Mouse (Mus musculus): ENCODE data around the gene Gm10563. TPM values are rescaled to one million over a fixed set of nuclear protein-coding genes. Genes with fewer than 3 reads are reported as not detected.
"Not testable (repeated sequence)": the region's sequence is repeated elsewhere in the genome, so short reads cannot be mapped to it uniquely, and the experiment has no call there.

The Gm10563 gene
- polyA plus RNA-seq (2016; fragmentation: Nextera tagmentation; extraction: Ambion mirVana) = not detected in 2 replicates

GRCm38 (mm10) chr4:155645308-155645707 is at the start of gene Gm10563:
TSS of gene Gm10563 (minus strand) at chr4:155645408.
- not testable (repeated sequence) for H3K27me3 ChIP-seq (replicated peaks; ENCODE audit: low read depth, poor library complexity, severe bottlenecking); H3K4me1 ChIP-seq; H3K4me3 ChIP-seq; H3K9me3 ChIP-seq; DNase-seq (ENCODE audit: low spot score); H3K27ac ChIP-seq (replicated peaks)
- peaks cover 95% of the 10 kb centered on the region for H3K36me3 ChIP-seq (replicated peaks)
- WGBS = 93% methylated on average over 2 of the region's 2 CpGs

- Histone ChIP-seq H3K36me3 (replicated peaks) (no peaks in the 10 kb centered on the region), H3K9me3 (no peaks in the 10 kb centered on the region), H3K4me3 (peak overlapping the region; percentile 83), H3K27ac (replicated peaks) (peak overlapping the region; percentile 82), H3K4me1 (peaks cover 29% of the 10 kb centered on the region), H3K27me3 (replicated peaks; ENCODE audit: low read depth, poor library complexity, severe bottlenecking) (peaks cover 44% of the 10 kb centered on the region)
- DNase-seq (ENCODE audit: low spot score) = peak; percentile 73
- WGBS = 2% methylated on average over 92 of the region's 92 CpGs
These were observed 49.5 kb upstream of the Gm10563 start for GRCm38 (mm10) chr4:155694482-155695401.

DNA sequence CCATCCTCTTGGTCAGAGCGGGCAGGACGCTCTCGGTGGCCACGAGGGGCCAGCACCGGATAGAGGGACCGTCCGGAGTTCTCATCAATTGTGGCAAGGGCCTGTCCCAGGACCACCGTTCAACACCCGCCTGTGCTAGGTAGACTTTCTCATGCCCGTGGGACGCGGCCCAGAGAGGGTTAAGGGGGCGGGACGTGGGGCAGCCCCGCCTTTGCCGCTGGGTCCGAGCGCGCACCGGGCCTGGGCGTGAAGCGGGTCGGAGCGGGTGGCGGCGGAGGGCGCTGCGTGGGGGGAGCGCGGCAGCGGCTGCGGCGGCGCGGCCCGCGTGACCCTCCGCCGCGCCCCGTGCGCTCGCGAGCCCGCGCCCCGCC is 48.9 kb upstream of the Gm10563 start, which contains the start of gene Fndc10:
TSS of gene Fndc10 (plus strand) at position 232 of the 371 bp plus-strand sequence.
- H3K4me3 ChIP-seq = peak within 1 kb of the TSS; percentile 83
- H3K9me3 ChIP-seq = no peaks in the 10 kb centered on the region
- H3K4me1 ChIP-seq = peaks cover 29% of the 10 kb centered on the region
- H3K27ac ChIP-seq (replicated peaks) = peak within 1 kb of the TSS; percentile 82
- H3K27me3 ChIP-seq (replicated peaks; ENCODE audit: low read depth, poor library complexity, severe bottlenecking) = peaks cover 44% of the 10 kb centered on the region
- under 1% methylated on average over 47 of the region's 47 CpGs for WGBS
- DNase-seq (ENCODE audit: low spot score) = peak; percentile 81
- no peaks in the 10 kb centered on the region for H3K36me3 ChIP-seq (replicated peaks)

DNA sequence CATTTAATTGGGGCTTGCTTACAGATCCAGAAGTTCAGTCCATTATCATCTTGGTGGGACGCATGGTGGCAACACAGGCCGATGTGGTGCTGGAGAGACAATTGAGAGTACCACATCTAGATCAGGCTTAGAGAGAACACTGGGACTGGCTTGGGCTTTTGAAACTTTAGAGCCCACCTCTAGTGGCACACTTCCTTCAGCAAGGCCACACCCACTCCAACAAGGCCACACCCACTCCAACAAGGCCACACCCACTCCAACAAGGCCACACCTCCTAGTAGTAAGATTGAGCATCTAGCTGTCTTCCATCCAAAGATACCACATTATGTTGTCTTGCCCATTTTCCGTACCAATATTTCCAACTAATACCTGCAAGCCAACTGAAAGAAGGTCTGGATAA is 47.2 kb upstream of the Gm10563 start:
- Histone ChIP-seq H3K4me1 (peaks cover 29% of the 10 kb centered on the region), H3K27me3 (replicated peaks; ENCODE audit: low read depth, poor library complexity, severe bottlenecking) (peaks cover 44% of the 10 kb centered on the region), H3K36me3 (replicated peaks) (no peaks in the 10 kb centered on the region), H3K9me3 (no peaks in the 10 kb centered on the region), H3K27ac (replicated peaks) (no peak overlapping the region), H3K4me3 (no peak overlapping the region)
- WGBS = 97% methylated on average over 3 of the region's 3 CpGs
- no peak for DNase-seq (ENCODE audit: low spot score)

DNA sequence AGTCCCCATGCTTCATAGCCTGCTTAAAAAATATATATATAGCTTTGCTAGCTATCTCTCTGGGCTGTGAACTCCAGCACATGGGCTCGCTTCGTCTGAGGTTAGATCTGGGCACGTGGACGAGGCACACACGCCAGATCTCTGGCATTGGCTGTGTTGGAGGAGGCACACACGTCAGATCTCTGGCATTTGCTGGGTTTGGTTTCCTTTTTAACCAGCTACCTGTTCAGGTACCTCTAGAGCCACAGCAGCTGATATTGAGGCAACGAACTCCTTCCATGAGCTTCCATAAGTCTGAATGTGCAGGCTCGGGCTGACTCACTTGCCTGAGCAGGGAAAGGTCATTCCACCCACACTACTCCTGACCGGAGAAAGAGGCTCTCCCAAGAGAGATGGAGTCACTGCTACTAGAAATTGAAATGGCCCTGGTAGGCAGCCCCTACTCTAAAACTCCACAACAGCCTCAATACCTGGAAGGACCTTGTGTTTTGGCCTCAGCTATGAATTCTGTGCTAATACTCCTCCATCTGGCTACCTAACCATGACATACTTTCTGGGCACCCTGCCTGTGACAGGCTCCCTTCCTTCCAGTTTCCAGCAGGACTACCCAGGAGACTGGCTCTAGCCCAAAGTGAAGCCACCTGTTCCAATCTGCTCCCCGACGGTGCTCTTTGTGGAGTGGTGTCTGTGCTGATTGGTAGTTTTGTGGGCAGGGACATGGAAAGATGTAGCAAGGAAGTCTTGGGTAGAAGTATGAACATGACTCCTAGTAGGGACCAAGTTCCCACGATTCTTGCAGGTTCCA is 45.6 kb upstream of the Gm10563 start:
- H3K27me3 ChIP-seq (replicated peaks; ENCODE audit: low read depth, poor library complexity, severe bottlenecking) = peaks cover 30% of the 10 kb centered on the region
- no peak for DNase-seq (ENCODE audit: low spot score)
- no peak overlapping the region for H3K4me3 ChIP-seq
- H3K4me1 ChIP-seq = peaks cover 19% of the 10 kb centered on the region
- H3K36me3 ChIP-seq (replicated peaks) = no peaks in the 10 kb centered on the region
- WGBS = 82% methylated on average over 12 of the region's 12 CpGs
- no peaks in the 10 kb centered on the region for H3K9me3 ChIP-seq
- H3K27ac ChIP-seq (replicated peaks) = no peak overlapping the region

GRCm38 (mm10) chr4:155687764-155688163 is 42.6 kb upstream of the Gm10563 start:
- WGBS = 85% methylated on average over 4 of the region's 4 CpGs
- not testable (repeated sequence) for DNase-seq (ENCODE audit: low spot score)

DNA sequence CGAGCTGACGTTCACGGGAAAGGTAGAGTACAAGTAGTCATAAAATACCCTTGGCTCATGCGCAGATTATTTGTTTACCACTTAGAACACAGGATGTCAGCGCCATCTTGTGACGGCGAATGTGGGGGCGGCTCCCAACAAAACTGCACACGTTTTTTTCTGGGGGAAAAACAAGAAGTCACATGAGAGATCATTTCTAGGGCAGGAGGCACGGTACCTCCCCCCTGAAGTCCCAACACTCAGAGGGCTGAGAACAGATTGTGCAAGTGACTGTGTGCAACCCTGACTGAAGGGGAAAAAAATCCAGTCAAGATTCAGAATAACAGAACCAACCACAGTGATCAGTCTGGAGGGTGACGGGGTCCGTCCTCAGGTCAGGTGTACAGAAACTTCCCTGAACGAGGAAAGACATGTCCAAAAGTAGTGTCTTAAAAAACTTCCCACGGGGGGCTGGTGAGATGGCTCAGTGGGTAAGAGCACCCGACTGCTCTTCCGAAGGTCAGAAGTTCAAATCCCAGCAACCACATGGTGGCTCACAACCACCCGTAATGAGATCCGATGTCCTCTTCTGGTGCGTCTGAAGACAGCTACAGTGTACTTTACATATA is 38.6 kb upstream of the Gm10563 start:
- 90% methylated on average over 16 of the region's 19 CpGs for WGBS
- H3K9me3 ChIP-seq; H3K27me3 ChIP-seq (replicated peaks; ENCODE audit: low read depth, poor library complexity, severe bottlenecking); H3K4me3 ChIP-seq; H3K36me3 ChIP-seq (replicated peaks); H3K4me1 ChIP-seq; H3K27ac ChIP-seq (replicated peaks); DNase-seq (ENCODE audit: low spot score): not testable (repeated sequence)

More at GRCm38 (mm10) chr4:155687764-155688163, 42.6 kb upstream of the Gm10563 start:
- not testable (repeated sequence) for H3K27ac ChIP-seq (replicated peaks); H3K9me3 ChIP-seq; H3K27me3 ChIP-seq (replicated peaks; ENCODE audit: low read depth, poor library complexity, severe bottlenecking); H3K36me3 ChIP-seq (replicated peaks); H3K4me1 ChIP-seq; H3K4me3 ChIP-seq

- 85% methylated on average over 2 of the region's 2 CpGs for WGBS
- Histone ChIP-seq H3K9me3 (no peaks in the 10 kb centered on the region), H3K27me3 (replicated peaks; ENCODE audit: low read depth, poor library complexity, severe bottlenecking) (no peaks in the 10 kb centered on the region), H3K27ac (replicated peaks) (no peak overlapping the region), H3K36me3 (replicated peaks) (no peaks in the 10 kb centered on the region), H3K4me1 (no peaks in the 10 kb centered on the region), H3K4me3 (no peak overlapping the region)
- no peak for DNase-seq (ENCODE audit: low spot score)
These were observed 30.8 kb upstream of the Gm10563 start for GRCm38 (mm10) chr4:155675991-155676390.

- Histone ChIP-seq H3K27me3 (replicated peaks; ENCODE audit: low read depth, poor library complexity, severe bottlenecking) (no peaks in the 10 kb centered on the region), H3K36me3 (replicated peaks) (no peaks in the 10 kb centered on the region), H3K27ac (replicated peaks) (no peak overlapping the region), H3K9me3 (no peaks in the 10 kb centered on the region), H3K4me3 (no peak overlapping the region), H3K4me1 (peaks cover 12% of the 10 kb centered on the region)
- 69% methylated on average over 2 of the region's 2 CpGs for WGBS
- DNase-seq (ENCODE audit: low spot score) = no peak
These were observed 26.9 kb upstream of the Gm10563 start for GRCm38 (mm10) chr4:155672082-155672481.

DNA sequence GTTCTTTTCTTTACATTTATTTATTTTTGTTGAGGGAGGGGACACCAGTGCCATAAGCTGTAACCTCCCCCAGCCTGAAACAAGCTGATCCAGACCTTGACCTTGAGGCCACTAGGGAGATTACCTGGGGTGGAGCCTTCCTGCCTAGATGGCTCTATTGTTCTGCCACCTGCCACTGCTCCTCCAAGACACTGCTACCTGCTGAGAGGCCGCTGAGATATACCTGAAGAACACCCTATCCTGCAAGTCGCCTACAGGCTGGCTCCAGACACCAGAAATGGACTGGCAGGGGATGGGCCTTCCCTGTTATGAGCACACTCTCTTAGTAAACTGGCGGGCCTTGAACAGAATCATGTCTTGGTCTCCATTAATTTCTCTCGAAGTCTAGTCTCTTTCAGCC is 25.0 kb upstream of the Gm10563 start:
- 55% methylated on average over 4 of the region's 4 CpGs for WGBS
- H3K4me3 ChIP-seq = peak overlapping the region; percentile 84; the same call in 1 of the 2 replicates
- not testable (repeated sequence) for DNase-seq (ENCODE audit: low spot score)

DNA sequence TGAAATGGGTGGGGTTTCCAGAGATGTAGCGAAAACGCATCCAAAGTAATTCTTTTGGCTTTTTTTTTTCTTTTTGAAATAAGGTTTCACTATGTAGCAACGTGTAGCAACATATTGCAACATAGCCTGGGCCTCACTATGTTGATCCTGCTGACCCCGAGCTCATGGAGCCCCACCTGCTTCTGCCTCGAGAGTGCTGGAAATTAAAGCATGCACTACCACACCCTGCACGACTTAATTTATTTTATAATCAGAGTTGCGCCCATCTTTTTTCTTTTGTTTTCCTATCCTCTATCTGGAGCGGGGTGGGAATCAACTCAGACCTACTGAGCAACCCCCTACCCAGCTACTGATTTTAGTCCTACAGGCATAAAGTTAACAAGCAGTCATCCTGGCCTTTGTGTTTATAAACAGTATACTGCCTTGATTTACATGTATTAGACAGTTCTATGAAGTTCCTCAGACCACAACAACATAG is 24.4 kb upstream of the Gm10563 start:
- Histone ChIP-seq H3K27ac (replicated peaks) (no peak overlapping the region), H3K9me3 (no peaks in the 10 kb centered on the region), H3K36me3 (replicated peaks) (peaks cover 9% of the 10 kb centered on the region; the same call in 1 of the 2 replicates), H3K4me1 (peaks cover 12% of the 10 kb centered on the region), H3K4me3 (peak overlapping the region; percentile 84), H3K27me3 (replicated peaks; ENCODE audit: low read depth, poor library complexity, severe bottlenecking) (no peaks in the 10 kb centered on the region)
- no peak for DNase-seq (ENCODE audit: low spot score)
- 2% methylated on average over 8 of the region's 8 CpGs for WGBS

More for the DNA sequence above, 25.0 kb upstream of the Gm10563 start:
- H3K36me3 ChIP-seq (replicated peaks); H3K9me3 ChIP-seq; H3K27ac ChIP-seq (replicated peaks); H3K27me3 ChIP-seq (replicated peaks; ENCODE audit: low read depth, poor library complexity, severe bottlenecking): not testable (repeated sequence)
- peaks cover 12% of the 10 kb centered on the region for H3K4me1 ChIP-seq

Data from embryonic facial prominence, embryonic 10.5 days (tissue).